Mouse (Mus musculus) forebrain, embryonic 11.5 days (tissue): Measurements from ENCODE around the gene Etv6. TPM values are rescaled to one million over a fixed set of nuclear protein-coding genes. Genes with fewer than 3 reads are reported as not detected.

Source experiments
- ATAC-seq: fragments of 200-750 bp; cut with Nextera tagmentation; replicated peaks from 2 replicates; pipeline ENCODE4 v1.8.0; 2017; ENCODE audit warnings: moderate TSS enrichment; ENCODE audit not compliant: low FRiP score
- DNase-seq: peaks from one replicate; pipeline ENCODE4 v3.0.0-alpha.2; 2017; ENCODE audit warnings: low spot score
- H3K27ac ChIP-seq: fragments of 300-500 bp; sonication (generic); 2 replicates; pipeline ENCODE4 v1.5.1; 2014; ENCODE audit warnings: low read depth, low read length
- H3K27me3 ChIP-seq: fragments of 300-500 bp; sonication (generic); 2 replicates; pipeline ENCODE4 v1.6.1; 2014; ENCODE audit warnings: mild to moderate bottlenecking, low read length, mixed read lengths; ENCODE audit not compliant: control insufficient read depth, insufficient read depth
- H3K36me3 ChIP-seq: fragments of 300-500 bp; sonication (generic); 2 replicates; pipeline ENCODE4 v1.6.1; 2014; ENCODE audit warnings: mild to moderate bottlenecking, low read length, moderate library complexity, mixed read lengths; ENCODE audit not compliant: control insufficient read depth, insufficient read depth
- H3K4me1 ChIP-seq: fragments of 300-500 bp; sonication (generic); replicated peaks from 2 replicates; pipeline ENCODE4 v1.6.1; 2014; ENCODE audit warnings: low read length, mixed read lengths; ENCODE audit not compliant: control insufficient read depth, insufficient read depth
- H3K4me2 ChIP-seq: fragments of 300-500 bp; sonication (generic); 2 replicates; pipeline ENCODE4 v1.6.1; 2014; ENCODE audit warnings: low read depth, mild to moderate bottlenecking, low read length, moderate library complexity, mixed read lengths; ENCODE audit not compliant: severe bottlenecking
- H3K4me3 ChIP-seq: fragments of 300-500 bp; sonication (generic); 2 replicates; pipeline ENCODE4 v1.5.1; 2014; ENCODE audit warnings: low read depth, low read length
- H3K9ac ChIP-seq: fragments of 300-500 bp; sonication (generic); 2 replicates; pipeline ENCODE4 v1.6.1; 2014; ENCODE audit warnings: low read length
- H3K9me3 ChIP-seq: fragments of 300-500 bp; sonication (generic); 2 replicates; pipeline ENCODE4 v1.6.1; 2016; ENCODE audit warnings: low read length, mixed read lengths; ENCODE audit not compliant: control insufficient read depth
- WGBS: fragments of 180-500 bp; shearing (Covaris S2); extraction: QIAGEN DNeasy Blood & Tissue Kit; methylation state at CpG from one replicate; pipeline ENCODE4 v1.1.7; 2014; 5-methylcytosine and 5-hydroxymethylcytosine counted together
- polyA plus RNA-seq: library from polyadenylated mRNA; unstranded; fragments of >200 nt; fragmentation: Nextera tagmentation; extraction: Ambion mirVana; gene quantifications from 2 replicates; pipeline ENCODE4 v1.2.1, GENCODE M21; 2014

Etv6 gene
- polyA plus RNA-seq, 1 experiment from 2014 or later = 20.9 TPM

DNA sequence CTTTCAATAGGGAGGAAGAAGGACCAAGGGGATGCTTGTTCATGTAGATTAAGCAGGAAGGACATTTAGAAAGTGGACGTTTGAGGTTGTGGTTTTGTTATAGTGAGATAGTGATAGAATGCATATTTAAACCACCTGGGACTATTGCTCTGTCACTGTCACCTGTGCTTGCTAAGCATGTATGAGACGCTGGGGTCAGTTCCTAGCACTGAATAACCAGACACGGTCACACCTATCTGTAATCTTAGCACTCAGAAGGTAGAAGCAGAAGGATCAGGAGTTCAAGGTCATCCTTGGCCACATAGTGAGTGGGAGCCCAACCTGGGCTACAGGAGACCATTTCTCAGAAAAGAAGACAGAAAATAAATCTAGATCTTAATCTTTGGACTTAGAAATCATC lies 100.8 kb downstream of the Etv6 start:
- 90% methylated on average over 3 of the region's 3 CpGs for WGBS
- H3K4me1 ChIP-seq = no peaks in the 10 kb centered on the region
- H3K9me3 ChIP-seq = no peaks in the 10 kb centered on the region
- ATAC-seq (no peak), DNase-seq (no peak)
- H3K27me3 ChIP-seq = no peaks in the 10 kb centered on the region
- no peaks in the 10 kb centered on the region for H3K36me3 ChIP-seq
- H3K27ac ChIP-seq = no peak overlapping the region
- no peak overlapping the region for H3K4me3 ChIP-seq
- no peak overlapping the region for H3K4me2 ChIP-seq
- no peak overlapping the region for H3K9ac ChIP-seq

DNA sequence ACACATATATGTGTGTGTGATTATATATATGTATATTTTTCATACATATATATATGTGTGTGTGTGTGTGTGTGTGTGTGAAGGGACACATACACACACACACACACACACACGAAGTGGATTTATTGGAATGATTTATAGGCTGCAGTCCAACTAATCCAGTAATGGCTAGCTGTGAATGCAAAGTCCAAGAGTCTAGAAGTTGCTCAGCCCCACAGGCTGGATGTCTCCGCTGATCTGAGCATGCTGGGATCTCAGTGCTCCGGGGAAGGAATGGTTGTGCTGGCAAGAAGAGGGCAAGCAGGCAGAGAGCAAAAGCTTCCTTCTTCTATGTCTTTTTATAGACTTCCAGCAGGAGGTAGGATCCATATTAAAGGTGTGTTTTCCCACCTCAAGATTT lies 103.9 kb downstream of the Etv6 start:
- Histone ChIP-seq H3K36me3 (no peaks in the 10 kb centered on the region), H3K27me3 (no peaks in the 10 kb centered on the region), H3K4me1 (no peaks in the 10 kb centered on the region), H3K9me3 (no peaks in the 10 kb centered on the region), H3K27ac (no peak overlapping the region), H3K9ac (no peak overlapping the region), H3K4me3 (no peak overlapping the region), H3K4me2 (no peak overlapping the region)
- 95% methylated on average over 3 of the region's 3 CpGs for WGBS
- ATAC-seq (no peak), DNase-seq (no peak)

DNA sequence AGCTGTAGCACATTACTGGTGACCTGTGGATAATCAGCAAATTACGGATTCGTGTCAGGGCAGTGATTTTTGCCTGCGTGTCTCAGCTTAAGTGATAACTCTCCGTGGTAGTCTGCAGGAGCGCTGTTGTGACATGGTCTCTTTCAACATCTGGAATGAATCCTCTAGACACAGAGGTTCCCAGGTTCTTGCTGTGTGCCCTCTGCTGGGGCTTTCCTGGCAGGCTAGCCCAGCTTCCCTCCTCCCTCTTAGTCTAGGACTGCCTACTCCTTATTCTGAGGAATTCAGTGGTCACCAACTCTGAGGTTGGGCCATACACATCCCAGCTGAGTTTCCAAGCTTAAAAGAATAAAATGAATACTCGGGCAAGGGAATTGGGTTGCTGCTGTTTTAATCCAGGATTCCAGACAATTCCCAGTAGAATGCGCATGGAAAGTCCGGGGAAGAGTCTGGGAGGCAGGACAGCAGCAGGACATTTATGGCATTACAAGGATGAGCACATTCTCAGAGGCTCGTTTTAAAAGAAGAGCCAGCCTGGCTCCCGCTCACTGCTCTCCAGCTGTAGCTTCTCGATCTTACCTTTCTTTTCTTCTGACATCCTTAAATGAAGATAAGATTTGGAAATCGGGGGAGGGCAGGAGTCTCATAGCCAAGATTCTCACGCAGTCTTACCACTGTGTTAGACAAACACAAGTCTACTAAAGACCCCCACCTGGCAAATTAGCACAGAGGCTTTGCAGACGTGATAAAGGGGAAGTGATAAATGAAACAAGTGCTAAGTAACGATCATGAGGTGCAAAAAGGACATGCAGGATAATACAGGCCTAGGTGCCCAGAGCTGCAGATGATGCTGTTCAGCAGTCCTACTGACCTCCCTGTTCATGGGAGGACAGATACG lies 105.5 kb downstream of the Etv6 start:
- no peak overlapping the region for H3K27ac ChIP-seq
- no peak for ATAC-seq
- H3K27me3 ChIP-seq = no peaks in the 10 kb centered on the region
- H3K9me3 ChIP-seq = no peaks in the 10 kb centered on the region
- no peak for DNase-seq
- H3K4me3 ChIP-seq = no peak overlapping the region
- no peak overlapping the region for H3K4me2 ChIP-seq
- H3K9ac ChIP-seq = no peak overlapping the region
- H3K4me1 ChIP-seq = no peaks in the 10 kb centered on the region
- H3K36me3 ChIP-seq = no peaks in the 10 kb centered on the region
- 75% methylated on average over 16 of the region's 16 CpGs for WGBS

DNA sequence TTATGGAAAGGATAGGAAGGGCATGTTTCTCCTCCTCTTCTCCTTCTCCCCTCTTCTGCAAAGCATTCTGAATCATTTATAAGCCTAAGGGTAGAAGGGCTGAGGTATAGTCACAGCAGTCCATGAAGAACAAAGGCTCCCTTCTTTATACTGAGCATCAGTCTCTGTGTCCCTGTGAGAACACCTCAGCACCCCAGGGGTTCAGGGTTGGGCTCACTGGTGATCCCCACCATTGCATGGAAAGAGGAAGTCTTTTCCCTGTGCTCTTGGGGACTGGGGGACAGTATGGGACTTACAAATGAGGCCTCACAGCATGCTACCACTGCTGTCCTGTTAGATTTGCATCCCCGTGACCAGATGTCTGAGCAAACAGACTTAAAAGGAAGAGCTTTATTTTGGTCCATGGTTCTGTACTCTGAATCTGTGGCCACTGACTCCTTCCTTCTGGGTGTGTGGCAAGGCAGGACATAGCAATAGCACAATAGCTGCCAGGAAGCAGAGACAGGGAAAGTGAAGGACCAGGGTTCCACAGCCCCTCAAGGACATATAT lies 106.2 kb downstream of the Etv6 start:
- H3K27ac ChIP-seq = no peak overlapping the region
- no peak overlapping the region for H3K4me2 ChIP-seq
- ATAC-seq (no peak), DNase-seq (no peak)
- no peaks in the 10 kb centered on the region for H3K4me1 ChIP-seq
- H3K27me3 ChIP-seq = no peaks in the 10 kb centered on the region
- H3K9me3 ChIP-seq = no peaks in the 10 kb centered on the region
- WGBS = 72% methylated on average over 1 of the region's 1 CpGs
- no peak overlapping the region for H3K4me3 ChIP-seq
- H3K9ac ChIP-seq = no peak overlapping the region
- no peaks in the 10 kb centered on the region for H3K36me3 ChIP-seq

DNA sequence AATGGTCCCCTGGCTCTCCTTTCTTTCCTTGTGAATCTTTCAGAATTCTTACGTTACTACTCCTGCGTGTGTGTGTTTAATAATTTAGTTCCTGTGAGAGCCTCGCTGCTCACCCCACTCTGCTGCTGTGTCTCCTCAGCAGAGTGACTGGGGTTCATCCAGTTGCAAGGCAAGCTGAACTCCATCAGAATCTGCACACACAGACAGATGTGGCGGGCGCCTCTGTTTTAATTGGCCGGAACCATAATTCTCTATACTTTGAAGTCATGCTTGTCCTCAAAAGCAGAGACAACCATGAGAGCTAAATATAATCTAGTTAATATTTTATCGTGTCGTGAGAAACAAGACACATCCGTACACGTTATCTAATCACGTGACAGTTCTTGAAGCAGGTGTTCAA lies 107.2 kb downstream of the Etv6 start:
- H3K27me3 ChIP-seq = no peaks in the 10 kb centered on the region
- H3K4me1 ChIP-seq = no peaks in the 10 kb centered on the region; the same call in 1 of the 2 replicates
- no peak overlapping the region for H3K4me2 ChIP-seq
- no peak overlapping the region for H3K27ac ChIP-seq
- DNase-seq (no peak), ATAC-seq (no peak)
- H3K4me3 ChIP-seq = no peak overlapping the region
- no peak overlapping the region for H3K9ac ChIP-seq
- no peaks in the 10 kb centered on the region for H3K9me3 ChIP-seq
- H3K36me3 ChIP-seq = no peaks in the 10 kb centered on the region
- WGBS = 94% methylated on average over 11 of the region's 11 CpGs

DNA sequence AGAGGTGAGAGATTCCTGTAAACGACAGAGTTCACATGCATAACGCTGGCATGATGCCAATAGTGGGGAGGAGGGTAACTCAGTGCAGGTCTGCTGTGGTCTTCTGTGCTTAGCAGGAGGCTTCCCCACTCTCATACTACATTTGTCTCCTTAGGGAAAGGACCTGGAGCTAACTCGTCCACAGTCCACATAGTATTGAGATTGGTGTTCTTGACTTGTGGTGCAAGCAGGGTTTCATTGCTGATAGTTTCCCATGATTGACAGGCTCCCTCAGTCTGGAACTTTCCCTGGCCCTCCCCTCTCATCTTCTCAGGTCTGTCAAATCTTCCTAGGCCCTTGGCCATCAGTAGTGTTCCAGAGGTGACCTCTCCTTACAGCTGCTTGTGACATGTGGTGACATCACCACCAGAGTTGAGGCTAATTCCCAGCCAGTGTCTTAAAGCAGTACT lies 108.2 kb downstream of the Etv6 start:
- Histone ChIP-seq H3K27me3 (no peaks in the 10 kb centered on the region), H3K9ac (no peak overlapping the region), H3K9me3 (no peaks in the 10 kb centered on the region), H3K36me3 (no peaks in the 10 kb centered on the region), H3K4me2 (no peak overlapping the region), H3K27ac (no peak overlapping the region), H3K4me1 (peaks cover 7% of the 10 kb centered on the region; the same call in 1 of the 2 replicates), H3K4me3 (no peak overlapping the region)
- 73% methylated on average over 3 of the region's 3 CpGs for WGBS
- no peak for DNase-seq
- ATAC-seq = no peak

DNA sequence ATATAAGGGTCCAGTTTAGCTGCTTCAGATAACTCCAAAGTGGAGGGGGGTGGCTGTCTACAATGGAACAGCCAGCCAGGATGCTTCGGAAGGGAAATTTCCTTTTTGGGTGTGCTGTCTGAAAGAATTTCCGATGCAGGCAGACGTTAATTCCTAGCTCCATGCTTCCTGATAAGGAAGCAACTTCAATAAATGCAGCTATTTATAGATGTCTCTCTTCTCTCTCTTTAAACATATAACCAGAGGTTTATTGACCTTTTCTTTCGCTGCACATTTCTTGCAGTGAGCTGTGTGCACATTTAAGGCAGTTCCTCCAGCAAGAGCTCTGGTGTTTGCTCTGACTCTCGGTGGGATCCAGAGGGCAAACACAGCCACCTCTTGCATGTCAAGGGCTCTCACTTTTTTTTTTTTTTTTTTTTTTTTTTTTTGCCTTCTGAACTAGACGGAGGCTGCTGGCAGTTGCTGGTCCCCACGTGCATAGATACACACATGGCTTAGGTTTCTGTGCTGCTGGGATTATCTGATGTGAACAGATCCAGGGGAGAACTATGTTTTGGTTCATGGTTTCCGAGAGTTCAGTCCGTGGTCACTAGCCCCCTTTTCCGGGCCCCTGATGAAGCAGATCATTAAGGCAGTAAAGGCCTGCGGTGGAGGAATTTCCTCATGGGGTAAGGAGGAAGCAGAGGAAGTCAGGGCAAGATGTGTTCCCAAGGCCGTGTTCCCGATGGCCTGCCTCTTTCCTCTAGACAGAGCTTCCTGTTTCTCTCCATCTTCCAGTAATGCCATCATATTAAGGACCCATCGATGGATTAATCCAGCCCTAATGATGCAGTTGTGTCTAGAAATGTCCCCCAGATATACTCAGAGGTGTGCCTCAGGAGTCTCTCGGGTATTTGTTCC lies 109.0 kb downstream of the Etv6 start:
- no peaks in the 10 kb centered on the region for H3K9me3 ChIP-seq
- H3K9ac ChIP-seq = no peak overlapping the region
- DNase-seq (no peak), ATAC-seq (no peak)
- H3K27ac ChIP-seq = no peak overlapping the region
- no peaks in the 10 kb centered on the region for H3K36me3 ChIP-seq
- peaks cover 10% of the 10 kb centered on the region; the same call in 1 of the 2 replicates for H3K4me1 ChIP-seq
- no peak overlapping the region for H3K4me3 ChIP-seq
- no peak overlapping the region for H3K4me2 ChIP-seq
- no peaks in the 10 kb centered on the region for H3K27me3 ChIP-seq
- WGBS = 84% methylated on average over 15 of the region's 15 CpGs

DNA sequence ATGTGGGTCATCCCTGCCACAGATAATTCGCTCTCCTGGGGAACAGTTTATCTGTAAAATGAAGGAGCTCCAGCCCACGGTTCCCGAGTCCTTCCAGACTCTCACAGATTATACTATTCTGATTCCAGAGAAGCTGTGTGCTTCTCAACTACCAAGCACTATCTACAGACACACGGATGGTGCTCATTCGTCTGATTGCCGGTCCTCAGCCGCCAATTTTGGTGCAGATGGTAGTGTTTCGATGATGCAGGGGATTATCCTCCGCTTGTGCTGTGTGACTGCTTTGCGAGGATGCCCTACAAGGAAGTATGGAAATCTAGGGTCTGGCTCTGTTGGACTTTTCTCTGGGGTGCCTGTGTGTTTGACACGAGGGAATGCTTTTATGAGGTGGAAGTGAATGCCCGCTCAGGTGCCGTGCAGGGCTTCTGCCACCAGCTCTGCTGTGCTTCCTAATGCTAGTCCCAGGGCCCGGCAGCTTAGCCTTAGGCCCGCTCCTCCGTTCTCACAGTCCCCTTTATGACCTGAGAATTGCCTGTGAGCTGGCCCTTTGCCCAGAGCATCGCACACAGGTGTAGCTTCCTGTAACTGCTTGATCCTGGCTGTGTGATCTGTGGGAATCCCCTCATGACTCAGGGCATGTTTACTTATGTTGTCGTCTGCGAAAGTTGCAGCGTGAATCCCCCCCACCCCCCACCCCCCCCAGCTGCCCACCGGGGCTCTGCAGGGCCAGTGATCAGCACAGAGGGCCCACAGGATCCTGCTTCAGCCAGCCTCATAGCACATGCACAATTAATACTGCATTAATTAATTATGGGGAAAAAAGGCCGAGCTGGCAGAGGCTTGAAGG lies 112.3 kb downstream of the Etv6 start:
- Histone ChIP-seq H3K4me2 (no peak overlapping the region), H3K4me1 (peaks cover 10% of the 10 kb centered on the region; the same call in 1 of the 2 replicates), H3K9ac (no peak overlapping the region), H3K27ac (peak overlapping the region; percentile 32), H3K4me3 (no peak overlapping the region), H3K9me3 (no peaks in the 10 kb centered on the region), H3K27me3 (no peaks in the 10 kb centered on the region), H3K36me3 (no peaks in the 10 kb centered on the region)
- WGBS = 64% methylated on average over 22 of the region's 22 CpGs
- ATAC-seq (peak; percentile 78), DNase-seq (peak; percentile 57)
